Mouse (Mus musculus) kidney, adult 2 months (tissue): Measurements from ENCODE around the gene Mical3. TPM values are rescaled to one million over a fixed set of nuclear protein-coding genes. Genes with fewer than 3 reads are reported as not detected.

Experiments used
- DNase-seq: peaks from one replicate; pipeline ENCODE4 v3.0.0; 2021
- H3K27ac ChIP-seq: fragments of 200-500 bp; 2 replicates; pipeline ENCODE4 v1.5.1; 2012; ENCODE audit warnings: low read depth, low read length, control low read depth, inconsistent platforms; ENCODE audit not compliant: insufficient read depth
- H3K27me3 ChIP-seq: fragments of 200-500 bp; replicated peaks from 2 replicates; pipeline ENCODE4 v1.6.1; 2012; ENCODE audit warnings: mild to moderate bottlenecking, moderate library complexity, low read length, inconsistent platforms; ENCODE audit not compliant: control insufficient read depth, insufficient read depth
- H3K36me3 ChIP-seq: fragments of 200-500 bp; 2 replicates; pipeline ENCODE4 v1.6.1; 2012; ENCODE audit warnings: mild to moderate bottlenecking, moderate library complexity, low read length, inconsistent platforms; ENCODE audit not compliant: control insufficient read depth, insufficient read depth
- H3K4me1 ChIP-seq: fragments of 200-500 bp; 2 replicates; pipeline ENCODE4 v1.6.1; 2011; ENCODE audit warnings: low read length; ENCODE audit not compliant: control insufficient read depth, insufficient read depth
- H3K4me3 ChIP-seq: fragments of 200-500 bp; 2 replicates; pipeline ENCODE4 v1.5.1; 2011; ENCODE audit warnings: mild to moderate bottlenecking, low read depth, low read length, control low read depth; ENCODE audit not compliant: insufficient read depth
- CTCF ChIP-seq: fragments of 200-500 bp; conservative IDR thresholded peaks from 2 replicates; pipeline ENCODE4 v1.5.1; 2011; ENCODE audit warnings: low read depth, mild to moderate bottlenecking, control low read depth, low read length, moderate library complexity, mixed read lengths; ENCODE audit not compliant: insufficient read depth, insufficient read length
- POLR2A ChIP-seq: fragments of 200-500 bp; IDR thresholded peaks from one replicate; pipeline ENCODE4 v1.6.1; 2011; ENCODE audit warnings: low read depth, low read length, control low read depth
- WGBS: fragments of 180-500 bp; shearing (Covaris S2); methylation state at CpG from one replicate; pipeline ENCODE4 v1.1.7; 2018; 5-methylcytosine and 5-hydroxymethylcytosine counted together
- polyA plus RNA-seq: library from polyadenylated mRNA; depleted of rRNA; stranded (reverse); fragments of >200 nt; gene quantifications from 2 replicates; pipeline ENCODE4 v1.2.3, GENCODE M21; 2012; rRNA removed

Gene Mical3
- polyA plus RNA-seq, 1 experiment = 16.1 TPM

- no peaks in the 10 kb centered on the region for H3K4me1 ChIP-seq
- 92% methylated on average over 6 of the region's 6 CpGs for WGBS
- no peak overlapping the region for H3K4me3 ChIP-seq
- H3K27ac ChIP-seq = no peak overlapping the region
- TF ChIP-seq CTCF (no peak), POLR2A (no peak)
- no peak for DNase-seq
- no peaks in the 10 kb centered on the region for H3K27me3 ChIP-seq
- no peaks in the 10 kb centered on the region; the same call in none of the 2 replicates for H3K36me3 ChIP-seq
Observed at GRCm38 (mm10) chr6:120884436-120884835, 246.4 kb downstream of the Mical3 start.

Other genes with a start within 250 kb of the Mical3 start
- gene Bid, start 214.1 kb downstream of the Mical3 start, polyA plus RNA-seq = 59.8 and 60.6 TPM in 2 replicates
- 21.0 and 24.2 TPM in 2 replicates for gene Pex26, start 52.7 kb upstream of the Mical3 start, polyA plus RNA-seq
- 0.94 and 2.5 TPM in 2 replicates for gene Tuba8, start 79.7 kb upstream of the Mical3 start, polyA plus RNA-seq
- gene Usp18, start 114.9 kb upstream of the Mical3 start, polyA plus RNA-seq = 5.9 and 9.7 TPM in 2 replicates
- 95.6 and 117 TPM in 2 replicates for gene Slc6a13, start 169.2 kb upstream of the Mical3 start, polyA plus RNA-seq
- 6.5 and 8.2 TPM in 2 replicates for gene Slc6a12, start 212.1 kb upstream of the Mical3 start, polyA plus RNA-seq